Mouse (Mus musculus): ENCODE data around the gene Shank3. TPM values are rescaled to one million over a fixed set of nuclear protein-coding genes. Genes with fewer than 3 reads are reported as not detected.

The Shank3 gene
- polyA plus RNA-seq, 1 experiment from 2014 or later, result not detected

GRCm38 (mm10) chr15:89524611-89525415 lies 25.4 kb downstream of the Shank3 start:
- H3K27ac ChIP-seq, result no peak overlapping the region
- WGBS (ENCODE audit: missing documents), result 91% methylated on average over 8 of the region's 8 CpGs
- H3K4me3 ChIP-seq (ENCODE audit: inconsistent target), result no peak overlapping the region
- no peaks in the 10 kb centered on the region for H3K79me2 ChIP-seq (ENCODE audit: inconsistent target)
- no peaks in the 10 kb centered on the region for H3K36me3 ChIP-seq (ENCODE audit: inconsistent target)

DNA sequence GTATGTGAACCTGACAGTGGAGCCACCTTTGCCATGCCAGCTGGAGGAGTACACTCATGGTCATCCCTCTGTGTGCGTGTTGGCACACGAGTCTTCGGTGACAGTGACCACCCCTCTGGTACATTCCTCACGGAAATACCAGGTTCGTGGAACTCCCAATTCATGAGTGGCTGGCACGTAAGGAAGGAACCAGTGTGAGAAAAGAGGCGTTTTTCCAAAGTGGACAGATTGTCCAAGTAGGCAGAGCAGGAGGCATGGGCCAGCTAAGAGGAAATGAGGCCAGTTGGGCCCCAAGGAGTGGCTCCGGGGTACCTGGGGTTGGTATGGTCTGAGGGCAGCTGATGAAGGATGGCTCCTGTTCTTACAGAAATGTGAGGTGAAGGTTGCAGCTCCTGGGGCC lies 26.0 kb downstream of the Shank3 start:
- Histone ChIP-seq H3K79me2 (ENCODE audit: inconsistent target) (no peaks in the 10 kb centered on the region), H3K4me3 (ENCODE audit: inconsistent target) (no peak overlapping the region), H3K27ac (no peak overlapping the region), H3K36me3 (ENCODE audit: inconsistent target) (no peaks in the 10 kb centered on the region)
- 95% methylated on average over 8 of the region's 8 CpGs for WGBS (ENCODE audit: missing documents)

DNA sequence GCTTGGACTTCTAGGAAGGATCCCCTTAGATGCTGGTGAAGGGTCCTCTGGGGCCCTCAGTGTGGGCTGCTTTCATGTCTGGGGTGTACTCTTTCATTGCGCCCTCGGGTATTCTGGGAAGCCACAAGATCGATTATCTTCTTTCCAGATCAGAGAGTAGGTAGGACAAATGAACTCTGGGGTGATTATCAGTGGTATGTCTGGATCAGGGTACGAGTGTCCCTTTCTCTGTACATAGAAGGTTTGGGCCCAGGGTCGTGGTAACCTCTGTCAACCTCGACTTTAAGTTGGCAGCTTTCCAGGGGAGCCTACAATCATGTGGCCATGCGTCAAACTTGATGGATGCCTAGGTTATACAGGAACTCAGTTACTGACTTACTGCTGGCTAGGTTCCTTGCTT lies 26.5 kb downstream of the Shank3 start:
- WGBS (ENCODE audit: missing documents), result 58% methylated on average over 7 of the region's 7 CpGs
- no peaks in the 10 kb centered on the region for H3K79me2 ChIP-seq (ENCODE audit: inconsistent target)
- H3K36me3 ChIP-seq (ENCODE audit: inconsistent target), result no peaks in the 10 kb centered on the region
- H3K4me3 ChIP-seq (ENCODE audit: inconsistent target), result no peak overlapping the region
- no peak overlapping the region for H3K27ac ChIP-seq

GRCm38 (mm10) chr15:89526776-89527325 lies 27.4 kb downstream of the Shank3 start:
- Histone ChIP-seq H3K79me2 (ENCODE audit: inconsistent target) (no peaks in the 10 kb centered on the region), H3K36me3 (ENCODE audit: inconsistent target) (no peaks in the 10 kb centered on the region), H3K27ac (no peak overlapping the region), H3K4me3 (ENCODE audit: inconsistent target) (no peak overlapping the region)
- WGBS (ENCODE audit: missing documents), result 89% methylated on average over 19 of the region's 19 CpGs

DNA sequence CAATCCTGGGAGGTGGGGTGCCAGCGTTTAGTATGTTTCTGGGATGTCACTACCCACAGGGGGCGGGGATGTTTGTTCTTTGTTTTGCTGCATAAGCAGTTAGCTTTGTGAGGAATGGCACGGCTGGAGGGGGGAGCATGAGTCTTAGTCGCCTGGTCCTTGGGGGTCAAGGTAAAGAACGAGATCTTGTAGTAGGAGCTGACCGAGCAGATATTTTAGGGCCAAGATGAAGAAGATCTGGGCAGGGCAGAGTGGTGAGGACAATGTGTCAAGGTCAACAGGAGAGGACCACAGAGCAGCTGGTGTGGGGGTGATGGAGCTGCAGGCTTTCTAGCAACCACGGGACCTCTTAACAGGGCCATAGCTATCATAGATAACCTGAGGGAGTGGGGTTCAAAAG lies 28.0 kb downstream of the Shank3 start:
- H3K4me3 ChIP-seq (ENCODE audit: inconsistent target), result no peak overlapping the region
- H3K79me2 ChIP-seq (ENCODE audit: inconsistent target), result no peaks in the 10 kb centered on the region
- no peaks in the 10 kb centered on the region for H3K36me3 ChIP-seq (ENCODE audit: inconsistent target)
- 94% methylated on average over 7 of the region's 7 CpGs for WGBS (ENCODE audit: missing documents)
- H3K27ac ChIP-seq, result no peak overlapping the region

DNA sequence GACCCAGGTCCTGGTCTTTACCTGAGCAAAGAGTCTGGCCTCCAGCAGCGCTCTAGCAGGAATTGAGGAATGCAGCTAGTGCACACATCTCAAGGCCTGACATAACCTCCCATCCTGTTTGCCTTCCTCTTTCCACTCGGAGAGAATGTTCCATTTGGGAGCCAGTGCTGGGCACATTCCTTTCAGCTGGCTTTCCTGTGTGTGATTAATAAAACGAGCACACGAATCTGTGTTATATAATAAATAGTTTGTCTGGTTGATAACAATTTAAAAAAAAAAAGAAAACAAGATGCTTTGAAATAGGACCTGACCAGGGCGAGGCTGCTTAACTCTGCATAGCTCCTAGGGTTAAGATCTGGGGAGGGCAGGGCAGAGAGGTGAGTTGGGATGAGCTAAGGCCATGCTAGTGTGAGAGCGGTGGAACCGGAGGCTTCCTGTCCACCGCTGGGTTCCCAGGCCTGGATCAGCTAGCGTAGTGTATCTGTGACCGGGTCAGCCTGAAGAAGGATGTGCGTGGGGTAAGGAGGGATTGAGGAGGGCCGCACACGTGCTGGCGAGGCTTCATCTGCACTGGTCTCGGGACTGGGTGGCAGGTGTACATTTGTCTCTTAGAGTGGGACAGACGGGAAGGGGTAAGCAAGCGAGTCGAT lies 28.9 kb downstream of the Shank3 start:
- no peaks in the 10 kb centered on the region for H3K79me2 ChIP-seq (ENCODE audit: inconsistent target)
- H3K27ac ChIP-seq, result no peak overlapping the region
- no peak overlapping the region for H3K4me3 ChIP-seq (ENCODE audit: inconsistent target)
- WGBS (ENCODE audit: missing documents), result 90% methylated on average over 18 of the region's 18 CpGs
- H3K36me3 ChIP-seq (ENCODE audit: inconsistent target), result no peaks in the 10 kb centered on the region

DNA sequence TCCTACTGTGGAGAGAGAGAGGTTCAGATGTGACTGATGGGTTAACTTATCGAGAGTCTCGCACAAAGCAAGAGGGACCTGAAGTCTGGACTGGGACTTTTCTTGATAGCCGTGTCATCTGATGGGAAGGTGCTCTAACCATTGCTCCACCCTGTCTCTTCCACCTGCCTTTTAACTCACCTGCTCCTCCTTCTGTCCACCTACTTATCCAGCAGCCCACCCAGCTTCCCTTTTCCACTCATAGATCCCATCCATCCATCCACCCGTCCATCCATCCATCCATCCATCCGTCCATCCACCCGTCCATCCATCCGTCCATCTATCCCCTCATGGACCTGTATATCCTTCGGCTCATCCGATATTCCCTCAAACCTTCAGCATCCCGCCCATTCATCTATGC lies 29.5 kb downstream of the Shank3 start:
- no peaks in the 10 kb centered on the region for H3K36me3 ChIP-seq (ENCODE audit: inconsistent target)
- 96% methylated on average over 10 of the region's 10 CpGs for WGBS (ENCODE audit: missing documents)

GRCm38 (mm10) chr15:89530336-89530735 lies 30.9 kb downstream of the Shank3 start:
- WGBS (ENCODE audit: missing documents), result 40% methylated on average over 4 of the region's 4 CpGs
- no peak overlapping the region for H3K4me3 ChIP-seq (ENCODE audit: inconsistent target)
- H3K27ac ChIP-seq, result no peak overlapping the region
- H3K36me3 ChIP-seq (ENCODE audit: inconsistent target), result no peaks in the 10 kb centered on the region
- no peaks in the 10 kb centered on the region for H3K79me2 ChIP-seq (ENCODE audit: inconsistent target)

More for the DNA sequence above, 29.5 kb downstream of the Shank3 start:
- Histone ChIP-seq H3K4me3 (ENCODE audit: inconsistent target) (no peak overlapping the region), H3K27ac (no peak overlapping the region), H3K79me2 (ENCODE audit: inconsistent target) (no peaks in the 10 kb centered on the region)

- 93% methylated on average over 5 of the region's 5 CpGs for WGBS (ENCODE audit: missing documents)
- H3K27ac ChIP-seq, result no peak overlapping the region
- no peak overlapping the region for H3K4me3 ChIP-seq (ENCODE audit: inconsistent target)
- no peaks in the 10 kb centered on the region for H3K79me2 ChIP-seq (ENCODE audit: inconsistent target)
- H3K36me3 ChIP-seq (ENCODE audit: inconsistent target), result no peaks in the 10 kb centered on the region
Measured at GRCm38 (mm10) chr15:89531399-89531798, 32.0 kb downstream of the Shank3 start.

GRCm38 (mm10) chr15:89532026-89532923 lies 32.9 kb downstream of the Shank3 start:
- H3K79me2 ChIP-seq (ENCODE audit: inconsistent target), result no peaks in the 10 kb centered on the region
- 90% methylated on average over 27 of the region's 29 CpGs for WGBS (ENCODE audit: missing documents)
- H3K4me3 ChIP-seq (ENCODE audit: inconsistent target), result no peak overlapping the region
- no peaks in the 10 kb centered on the region for H3K36me3 ChIP-seq (ENCODE audit: inconsistent target)
- no peak overlapping the region for H3K27ac ChIP-seq

DNA sequence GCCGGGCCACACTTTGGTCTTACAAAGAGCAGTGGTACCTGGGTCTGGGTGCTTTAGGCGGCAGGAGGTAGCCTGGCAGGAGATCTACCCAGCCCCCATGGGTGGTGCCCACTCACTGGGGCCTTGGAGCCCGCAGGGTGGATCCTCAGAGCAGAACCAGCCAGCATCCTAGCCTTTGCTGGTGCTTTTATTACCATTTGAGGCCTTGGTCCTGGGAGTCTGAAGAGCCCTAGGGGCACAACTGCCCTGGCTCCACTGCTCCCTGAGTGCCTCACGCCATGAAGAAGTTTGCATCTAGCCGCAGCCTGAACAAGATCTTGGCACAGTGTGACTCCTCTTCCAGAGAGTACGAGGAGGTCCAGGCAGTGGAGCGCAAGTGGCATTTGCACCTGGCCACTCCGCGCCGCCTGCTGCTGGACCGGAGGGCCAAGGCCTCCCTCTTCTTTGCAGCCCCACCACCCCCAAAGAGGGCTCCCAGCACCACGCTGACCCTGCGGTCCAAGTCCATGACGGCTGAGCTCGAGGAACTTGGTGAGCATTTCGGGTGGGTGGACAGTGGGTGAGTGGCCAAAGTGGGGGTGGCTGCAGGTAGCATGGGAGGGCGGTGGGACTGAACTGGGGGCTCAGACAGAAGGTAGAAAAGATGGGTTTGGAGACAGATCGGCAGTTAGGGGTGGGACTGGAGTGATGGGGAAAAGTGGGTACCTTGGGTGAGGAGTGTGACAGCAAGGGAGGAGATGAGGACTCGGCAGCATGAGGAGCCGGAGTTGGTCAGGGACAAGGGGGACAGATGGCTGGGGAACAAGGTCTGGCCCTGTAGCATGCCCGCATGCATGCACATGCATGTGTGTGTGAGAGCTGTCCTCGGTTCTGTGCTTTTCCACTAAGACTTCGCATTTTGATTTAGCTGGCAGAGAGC lies 33.8 kb downstream of the Shank3 start:
- H3K36me3 ChIP-seq (ENCODE audit: inconsistent target), result no peaks in the 10 kb centered on the region

GRCm38 (mm10) chr15:89533843-89534207 lies 34.4 kb downstream of the Shank3 start:
- H3K27ac ChIP-seq, result no peak overlapping the region
- no peaks in the 10 kb centered on the region for H3K36me3 ChIP-seq (ENCODE audit: inconsistent target)
- 94% methylated on average over 10 of the region's 10 CpGs for WGBS (ENCODE audit: missing documents)
- no peaks in the 10 kb centered on the region for H3K79me2 ChIP-seq (ENCODE audit: inconsistent target)
- H3K4me3 ChIP-seq (ENCODE audit: inconsistent target), result no peak overlapping the region

More for the DNA sequence above, 33.8 kb downstream of the Shank3 start:
- Histone ChIP-seq H3K27ac (no peak overlapping the region), H3K79me2 (ENCODE audit: inconsistent target) (no peaks in the 10 kb centered on the region), H3K4me3 (ENCODE audit: inconsistent target) (no peak overlapping the region)
- WGBS (ENCODE audit: missing documents), result 95% methylated on average over 18 of the region's 23 CpGs

DNA sequence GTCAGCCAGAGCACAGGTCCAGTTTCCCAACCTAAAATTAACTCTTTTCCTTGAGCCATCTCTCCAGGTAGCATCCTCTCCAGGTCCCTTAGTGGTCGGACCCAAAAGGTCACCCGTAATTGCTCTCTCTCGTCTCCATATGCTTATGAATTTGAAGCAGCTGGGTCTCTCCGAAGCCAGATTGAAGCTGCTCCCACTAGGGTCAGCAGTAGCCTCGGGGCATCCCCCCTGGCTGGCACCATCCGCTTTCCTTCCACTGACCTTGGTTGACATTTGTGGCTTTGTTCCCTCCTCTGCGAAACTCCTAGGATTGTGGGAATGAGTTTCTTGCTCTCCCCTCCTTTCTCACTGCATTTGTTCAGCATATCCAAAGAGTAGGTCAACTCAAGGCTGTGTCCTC lies 44.7 kb downstream of the Shank3 start:
- 95% methylated on average over 7 of the region's 7 CpGs for WGBS (ENCODE audit: missing documents)
- Histone ChIP-seq H3K4me3 (ENCODE audit: inconsistent target) (no peak overlapping the region), H3K79me2 (ENCODE audit: inconsistent target) (no peaks in the 10 kb centered on the region), H3K27ac (no peak overlapping the region), H3K36me3 (ENCODE audit: inconsistent target) (no peaks in the 10 kb centered on the region)

- H3K36me3 ChIP-seq (ENCODE audit: inconsistent target), result no peaks in the 10 kb centered on the region
Measured at GRCm38 (mm10) chr15:89547321-89547720, 47.9 kb downstream of the Shank3 start.

More at GRCm38 (mm10) chr15:89547321-89547720, 47.9 kb downstream of the Shank3 start:
- H3K27ac ChIP-seq, result no peak overlapping the region
- WGBS (ENCODE audit: missing documents), result 89% methylated on average over 2 of the region's 8 CpGs
- no peak overlapping the region for H3K4me3 ChIP-seq (ENCODE audit: inconsistent target)
- H3K79me2 ChIP-seq (ENCODE audit: inconsistent target), result no peaks in the 10 kb centered on the region
